Mouse (Mus musculus) midbrain, embryonic 12.5 days (tissue): ENCODE measurements around the gene Pabpc4. TPM values are rescaled to one million over a fixed set of nuclear protein-coding genes. Genes with fewer than 3 reads are reported as not detected.
"Not testable (repeated sequence)": the region's sequence is repeated elsewhere in the genome, so short reads cannot be mapped to it uniquely, and the experiment has no call there.

Experiments used
- ATAC-seq: fragments of 200-750 bp; cut with Nextera tagmentation; 2 replicates; pipeline ENCODE4 v1.8.0; 2017; ENCODE audit warnings: low read depth, moderate TSS enrichment, moderate library complexity; ENCODE audit not compliant: low FRiP score
- H3K27ac ChIP-seq: fragments of 300-500 bp; sonication (generic); replicated peaks from 2 replicates; pipeline ENCODE4 v1.5.1; 2016; ENCODE audit warnings: mild to moderate bottlenecking
- H3K27me3 ChIP-seq: fragments of 300-500 bp; sonication (generic); 2 replicates; pipeline ENCODE4 v1.6.1; 2016; ENCODE audit warnings: mild to moderate bottlenecking
- H3K36me3 ChIP-seq: fragments of 300-500 bp; sonication (generic); 2 replicates; pipeline ENCODE4 v1.6.1; 2016
- H3K4me1 ChIP-seq: fragments of 300-500 bp; sonication (generic); 2 replicates; pipeline ENCODE4 v1.6.1; 2016
- H3K4me2 ChIP-seq: fragments of 300-500 bp; sonication (generic); replicated peaks from 2 replicates; pipeline ENCODE4 v1.6.1; 2016; ENCODE audit warnings: mild to moderate bottlenecking, moderate library complexity
- H3K4me3 ChIP-seq: fragments of 300-500 bp; sonication (generic); 2 replicates; pipeline ENCODE4 v1.5.1; 2016; ENCODE audit warnings: mild to moderate bottlenecking
- H3K9ac ChIP-seq: fragments of 300-500 bp; sonication (generic); replicated peaks from 2 replicates; pipeline ENCODE4 v1.6.1; 2016; ENCODE audit warnings: mild to moderate bottlenecking, moderate library complexity
- H3K9me3 ChIP-seq: fragments of 300-500 bp; sonication (generic); 2 replicates; pipeline ENCODE4 v1.6.1; 2016; ENCODE audit warnings: mild to moderate bottlenecking
- WGBS: fragments of 180-500 bp; shearing (Covaris S2); methylation state at CpG from one replicate; pipeline ENCODE4 v1.1.7; 2016; 5-methylcytosine and 5-hydroxymethylcytosine counted together
- polyA plus RNA-seq: library from polyadenylated mRNA; unstranded; fragments of >200 nt; fragmentation: Nextera tagmentation; extraction: Ambion mirVana; gene quantifications from 2 replicates; pipeline ENCODE4 v1.2.1, GENCODE M21; 2016

Gene Pabpc4
- polyA plus RNA-seq, 1 experiment from 2014 or later, result 35.0 TPM

DNA sequence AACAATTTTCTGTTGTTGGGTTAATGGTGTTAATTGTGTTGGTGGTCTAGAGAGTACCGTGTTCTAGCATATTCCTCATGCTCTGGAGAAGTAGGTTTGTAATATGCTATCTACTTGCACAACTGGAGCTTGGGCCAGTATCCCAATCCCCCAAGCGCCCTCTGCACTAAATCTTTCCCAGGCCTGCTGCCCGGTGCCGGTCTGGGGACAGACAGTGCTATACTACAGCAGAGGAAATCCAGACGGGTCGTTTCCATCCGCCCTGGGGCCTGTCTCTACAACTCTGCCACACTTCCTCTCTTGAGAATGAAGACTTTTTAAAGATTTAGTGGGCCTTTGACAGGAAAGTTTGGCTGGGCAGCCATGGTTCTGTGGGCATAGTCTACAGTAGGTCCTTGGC, 30.8 kb downstream of the Pabpc4 start:
- WGBS, result 90% methylated on average over 7 of the region's 7 CpGs
- ATAC-seq, result no peak

GRCm38 (mm10) chr4:123293661-123294443, 31.7 kb downstream of the Pabpc4 start:
- no peak overlapping the region for H3K27ac ChIP-seq
- H3K27me3 ChIP-seq, result no peaks in the 10 kb centered on the region
- WGBS, result 87% methylated on average over 7 of the region's 7 CpGs
- no peak overlapping the region for H3K4me2 ChIP-seq
- H3K4me1 ChIP-seq, result no peaks in the 10 kb centered on the region
- H3K36me3 ChIP-seq, result peaks cover 92% of the 10 kb centered on the region
- H3K9me3 ChIP-seq, result no peaks in the 10 kb centered on the region
- H3K4me3 ChIP-seq, result no peak overlapping the region
- ATAC-seq, result no peak
- no peak overlapping the region for H3K9ac ChIP-seq

More for the DNA sequence above, 30.8 kb downstream of the Pabpc4 start:
- no peaks in the 10 kb centered on the region for H3K4me1 ChIP-seq
- no peak overlapping the region for H3K4me3 ChIP-seq
- no peaks in the 10 kb centered on the region for H3K27me3 ChIP-seq
- no peaks in the 10 kb centered on the region for H3K9me3 ChIP-seq
- no peak overlapping the region for H3K9ac ChIP-seq
- no peak overlapping the region for H3K4me2 ChIP-seq
- no peak overlapping the region for H3K27ac ChIP-seq
- peaks cover 95% of the 10 kb centered on the region for H3K36me3 ChIP-seq

DNA sequence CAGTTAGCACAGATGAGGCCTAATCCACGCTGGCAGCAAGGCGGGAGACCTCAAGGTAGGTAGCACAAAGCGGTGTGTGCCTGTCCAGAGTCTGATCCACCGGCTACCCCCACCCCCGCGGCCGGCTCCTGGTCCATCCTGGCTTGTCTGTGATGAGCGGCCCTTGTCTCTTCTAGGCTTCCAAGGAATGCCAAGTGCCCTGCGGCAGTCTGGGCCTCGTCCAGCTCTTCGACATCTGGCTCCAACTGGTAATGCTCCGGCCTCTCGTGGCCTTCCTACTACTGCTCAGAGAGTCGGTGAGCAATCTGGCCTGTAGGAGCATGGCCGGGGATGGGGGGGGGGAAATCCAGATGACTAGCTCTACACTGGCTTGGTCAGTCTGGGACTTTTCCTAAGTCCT, 32.9 kb downstream of the Pabpc4 start:
- H3K36me3 ChIP-seq, result peaks cover 92% of the 10 kb centered on the region
- ATAC-seq, H3K4me1 ChIP-seq, H3K4me2 ChIP-seq, H3K27me3 ChIP-seq, H3K4me3 ChIP-seq, H3K9me3 ChIP-seq, H3K9ac ChIP-seq, H3K27ac ChIP-seq: not testable (repeated sequence)
- WGBS, result 93% methylated on average over 15 of the region's 15 CpGs

GRCm38 (mm10) chr4:123295516-123296147, 33.5 kb downstream of the Pabpc4 start:
- Histone ChIP-seq H3K4me3 (no peak overlapping the region), H3K27ac (no peak overlapping the region), H3K4me2 (no peak overlapping the region), H3K9me3 (no peaks in the 10 kb centered on the region), H3K4me1 (no peaks in the 10 kb centered on the region), H3K9ac (no peak overlapping the region), H3K27me3 (no peaks in the 10 kb centered on the region), H3K36me3 (peaks cover 92% of the 10 kb centered on the region)
- 95% methylated on average over 21 of the region's 21 CpGs for WGBS
- no peak for ATAC-seq

DNA sequence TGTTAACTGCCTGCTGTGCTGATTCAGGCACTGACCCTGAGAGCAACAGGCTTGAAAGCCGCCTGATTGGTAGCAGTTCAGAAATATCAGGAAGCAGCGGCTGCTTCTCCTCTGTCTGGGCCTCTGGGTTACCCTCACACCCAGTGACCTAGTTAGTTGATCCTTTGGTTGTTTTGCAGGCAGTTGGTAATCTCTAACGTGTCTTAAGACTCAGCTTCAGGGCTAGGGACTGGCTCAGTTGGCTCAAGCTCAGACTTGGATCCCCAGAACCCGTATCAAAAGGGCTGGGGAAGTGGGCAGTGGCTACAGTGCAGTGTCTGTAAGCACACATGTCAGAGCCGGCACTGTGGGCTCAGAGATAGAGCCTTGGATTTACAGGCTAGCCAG, 34.0 kb downstream of the Pabpc4 start:
- 87% methylated on average over 5 of the region's 5 CpGs for WGBS
- Histone ChIP-seq H3K4me2 (no peak overlapping the region), H3K4me1 (no peaks in the 10 kb centered on the region), H3K9ac (no peak overlapping the region), H3K27ac (no peak overlapping the region), H3K27me3 (no peaks in the 10 kb centered on the region), H3K36me3 (peaks cover 92% of the 10 kb centered on the region), H3K9me3 (no peaks in the 10 kb centered on the region), H3K4me3 (no peak overlapping the region)
- no peak for ATAC-seq

- Histone ChIP-seq H3K4me2 (no peak overlapping the region), H3K9ac (no peak overlapping the region), H3K4me3 (no peak overlapping the region), H3K27me3 (no peaks in the 10 kb centered on the region), H3K9me3 (no peaks in the 10 kb centered on the region), H3K27ac (no peak overlapping the region), H3K4me1 (no peaks in the 10 kb centered on the region), H3K36me3 (peaks cover 90% of the 10 kb centered on the region)
- WGBS, result 93% methylated on average over 22 of the region's 22 CpGs
- ATAC-seq, result no peak
Observed at GRCm38 (mm10) chr4:123297195-123297960, 35.2 kb downstream of the Pabpc4 start.

DNA sequence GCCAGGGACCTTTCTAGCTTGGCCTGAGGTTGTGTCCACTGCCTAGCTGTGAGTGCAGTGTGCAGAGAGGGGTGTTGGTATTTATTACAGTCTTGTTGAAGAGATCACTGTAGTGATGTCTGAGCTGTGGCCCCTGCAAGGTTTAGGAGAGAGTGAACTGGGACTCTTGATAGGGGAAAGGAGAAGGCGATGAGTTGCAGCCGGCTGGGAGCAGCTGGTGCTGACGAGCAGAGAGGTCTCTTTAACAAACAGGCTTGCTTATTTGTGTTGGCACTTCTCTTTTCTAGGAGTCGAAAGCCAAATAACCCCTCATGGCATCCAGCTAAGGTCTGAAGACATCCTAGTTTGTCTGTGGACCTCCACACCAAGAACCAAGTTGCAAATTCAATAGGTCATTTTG, 36.1 kb downstream of the Pabpc4 start:
- Histone ChIP-seq H3K9ac (no peak overlapping the region), H3K27me3 (no peaks in the 10 kb centered on the region), H3K36me3 (peaks cover 90% of the 10 kb centered on the region), H3K27ac (no peak overlapping the region), H3K4me2 (no peak overlapping the region), H3K4me1 (no peaks in the 10 kb centered on the region), H3K9me3 (no peaks in the 10 kb centered on the region), H3K4me3 (no peak overlapping the region)
- WGBS, result 86% methylated on average over 4 of the region's 4 CpGs
- ATAC-seq, result no peak

DNA sequence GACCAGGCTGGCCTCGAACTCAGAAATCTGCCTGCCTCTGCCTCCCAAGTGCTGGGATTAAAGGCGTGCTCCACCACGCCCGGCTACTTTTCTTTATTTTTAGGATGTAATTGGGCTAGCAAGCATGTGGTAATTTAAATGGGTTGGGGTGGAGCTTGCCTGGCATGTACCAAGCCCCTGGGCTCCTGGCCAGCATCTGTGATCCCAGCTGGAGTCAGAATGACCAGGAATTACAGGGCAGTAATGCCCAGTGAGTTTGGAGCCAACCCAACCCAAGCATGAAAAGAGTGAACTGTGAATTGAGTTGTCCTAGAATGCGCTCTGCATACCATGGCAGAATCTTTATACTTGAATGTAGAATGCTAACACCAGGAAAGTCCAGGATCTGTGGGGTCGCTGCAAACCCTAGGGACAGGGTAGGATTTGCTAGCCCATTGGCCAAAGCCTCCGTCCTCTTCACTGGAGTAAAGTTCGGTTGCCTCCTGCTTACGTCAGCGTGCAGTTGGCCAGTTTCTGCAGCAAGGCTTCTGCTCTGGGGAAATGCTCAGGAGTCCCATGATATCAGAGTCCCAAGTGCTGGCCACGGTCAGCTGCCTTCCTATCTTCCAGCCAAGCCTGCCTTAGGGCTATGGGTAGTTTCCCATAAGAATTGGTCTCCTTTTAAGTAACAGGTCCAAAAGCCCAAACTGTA, 37.0 kb downstream of the Pabpc4 start:
- Histone ChIP-seq H3K36me3 (peaks cover 90% of the 10 kb centered on the region), H3K4me2 (no peak overlapping the region)

DNA sequence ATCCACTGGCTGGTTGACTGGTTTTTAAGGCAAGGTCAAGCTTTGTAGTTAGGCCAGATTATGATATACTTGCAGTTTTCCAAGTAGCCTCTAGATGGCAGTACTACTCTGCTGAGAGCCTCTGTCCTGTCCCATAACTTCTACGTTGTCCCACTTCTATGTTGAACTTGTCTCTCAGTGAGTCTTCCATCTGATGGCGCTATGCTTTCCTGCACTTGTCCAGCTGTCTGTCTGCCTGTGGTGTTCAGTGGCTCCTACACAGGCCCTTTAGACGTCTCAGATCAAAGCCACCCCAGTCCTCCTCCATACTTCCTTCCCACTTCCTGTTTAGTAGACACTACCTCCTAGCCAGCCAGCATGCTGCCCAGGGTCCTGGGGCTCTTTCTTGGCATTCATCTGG, 43.6 kb downstream of the Pabpc4 start:
- peak; percentile 56; the same call in 1 of the 2 replicates for ATAC-seq
- Histone ChIP-seq H3K36me3 (peaks cover 36% of the 10 kb centered on the region), H3K9me3 (no peaks in the 10 kb centered on the region), H3K4me1 (no peaks in the 10 kb centered on the region), H3K27me3 (no peaks in the 10 kb centered on the region), H3K4me3 (no peak overlapping the region), H3K9ac (no peak overlapping the region), H3K27ac (no peak overlapping the region), H3K4me2 (no peak overlapping the region)
- WGBS, result 37% methylated on average over 3 of the region's 3 CpGs

More for the DNA sequence above, 37.0 kb downstream of the Pabpc4 start:
- H3K9ac ChIP-seq, result no peak overlapping the region
- ATAC-seq, result no peak
- no peak overlapping the region for H3K27ac ChIP-seq
- WGBS, result 96% methylated on average over 11 of the region's 11 CpGs
- H3K4me3 ChIP-seq, result no peak overlapping the region
- no peaks in the 10 kb centered on the region for H3K4me1 ChIP-seq
- H3K27me3 ChIP-seq, result no peaks in the 10 kb centered on the region
- H3K9me3 ChIP-seq, result no peaks in the 10 kb centered on the region

DNA sequence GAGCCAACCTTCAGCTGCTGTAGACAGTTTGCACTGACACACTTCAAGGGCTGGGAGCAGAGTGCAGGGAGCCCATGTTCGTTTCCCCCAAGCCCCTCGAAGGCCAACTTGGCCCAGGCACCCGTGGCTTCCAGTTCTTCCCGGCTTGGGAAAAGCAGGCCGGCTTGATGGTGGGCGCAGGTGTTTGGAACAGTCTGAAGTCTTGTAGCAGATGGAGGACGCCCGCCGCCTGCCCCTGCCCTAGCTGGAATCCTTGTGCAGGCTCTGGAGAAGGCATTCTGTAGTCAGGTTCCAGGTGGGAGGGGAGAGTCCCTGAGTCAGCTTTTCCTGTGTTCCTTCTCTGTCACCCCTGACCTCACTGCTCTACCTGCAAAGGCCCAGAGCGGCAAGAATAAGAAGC, 44.8 kb downstream of the Pabpc4 start:
- Histone ChIP-seq H3K36me3 (peaks cover 26% of the 10 kb centered on the region), H3K27me3 (no peaks in the 10 kb centered on the region), H3K4me3 (no peak overlapping the region), H3K9ac (no peak overlapping the region), H3K4me2 (no peak overlapping the region), H3K27ac (no peak overlapping the region), H3K9me3 (no peaks in the 10 kb centered on the region), H3K4me1 (no peaks in the 10 kb centered on the region)
- no peak for ATAC-seq
- WGBS, result 89% methylated on average over 10 of the region's 10 CpGs

DNA sequence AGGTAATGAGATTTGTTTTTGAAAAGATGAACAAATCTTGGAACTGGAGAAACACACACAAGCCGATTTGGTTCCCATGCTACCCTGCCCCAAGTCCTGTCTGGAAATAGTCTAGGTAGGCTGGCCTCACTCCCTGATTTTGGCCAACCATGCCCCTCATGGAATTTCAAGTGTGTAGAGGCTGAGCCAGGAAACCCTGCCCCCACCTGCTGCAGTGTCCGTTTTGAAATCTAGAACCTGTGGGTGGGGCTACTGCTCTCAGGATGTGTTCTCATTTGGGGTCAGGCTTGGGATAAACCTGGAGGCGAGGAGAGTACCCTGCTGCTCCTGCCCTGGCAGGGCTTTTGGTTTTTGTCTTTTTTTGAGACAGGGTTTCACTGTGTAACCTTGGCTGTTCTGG, 46.1 kb downstream of the Pabpc4 start:
- Histone ChIP-seq H3K4me1 (no peaks in the 10 kb centered on the region), H3K36me3 (peaks cover 13% of the 10 kb centered on the region), H3K4me2 (no peak overlapping the region), H3K9me3 (no peaks in the 10 kb centered on the region), H3K9ac (no peak overlapping the region), H3K4me3 (no peak overlapping the region), H3K27ac (no peak overlapping the region), H3K27me3 (no peaks in the 10 kb centered on the region)
- ATAC-seq, result no peak
- WGBS, result 67% methylated on average over 3 of the region's 3 CpGs

GRCm38 (mm10) chr4:123311845-123312244, 49.7 kb downstream of the Pabpc4 start:
- Histone ChIP-seq H3K4me2 (no peak overlapping the region), H3K4me1 (no peaks in the 10 kb centered on the region), H3K27ac (no peak overlapping the region), H3K9ac (no peak overlapping the region), H3K36me3 (no peaks in the 10 kb centered on the region), H3K9me3 (no peaks in the 10 kb centered on the region), H3K27me3 (no peaks in the 10 kb centered on the region), H3K4me3 (no peak overlapping the region)
- no peak for ATAC-seq
- WGBS, result 91% methylated on average over 7 of the region's 7 CpGs
